Mouse (Mus musculus) layer of hippocampus, postnatal 10 days (tissue): ENCODE data around the gene Eif3f. TPM values are rescaled to one million over a fixed set of nuclear protein-coding genes. Genes with fewer than 3 reads are reported as not detected.

ENCODE experiments used
- DNase-seq, 2 experiments: peaks; one replicate each; pipeline ENCODE4 v3.0.0; 2021; ENCODE audit warnings: low spot score in 2 of 2
- total RNA-seq, 2 experiments: library from RNA; stranded (reverse); gene quantifications; 2 replicates each; pipeline ENCODE4 v1.2.3; 2021

The Eif3f gene
- total RNA-seq, 2 experiments from 2014 or later = 121 to 130 TPM

- peak; percentile 61 to 73 for DNase-seq
These were observed 32.6 kb downstream of the Eif3f start for GRCm38 (mm10) chr7:108966742-108967362.

- DNase-seq = no peak
These were observed 34.0 kb downstream of the Eif3f start for GRCm38 (mm10) chr7:108968201-108968600.

GRCm38 (mm10) chr7:108972273-108972672 is 38.1 kb downstream of the Eif3f start:
- DNase-seq = peak; percentile 50 to 55

- DNase-seq = no peak
These were observed 51.9 kb downstream of the Eif3f start for GRCm38 (mm10) chr7:108985934-108986708.

- no peak for DNase-seq
These were observed 57.0 kb downstream of the Eif3f start for GRCm38 (mm10) chr7:108991207-108991606.

Other genes starting within 250 kb of the Eif3f start
- gene Olfr512, start 221.1 kb upstream of the Eif3f start, total RNA-seq = not detected
- gene Olfr513, start 183.4 kb upstream of the Eif3f start, total RNA-seq = not detected
- not detected for gene Olfr514, start 108.4 kb upstream of the Eif3f start, total RNA-seq
- not detected for gene Olfr516, start 83.9 kb upstream of the Eif3f start, total RNA-seq
- gene Olfr517, start 62.0 kb upstream of the Eif3f start, total RNA-seq = not detected
- gene Olfr518, start 49.4 kb upstream of the Eif3f start, total RNA-seq = not detected
- not detected for gene Olfr519, start 40.0 kb upstream of the Eif3f start, total RNA-seq
- under 1 TPM; 0.29 to 0.43 TPM for gene Nlrp10, start 4.2 kb upstream of the Eif3f start, total RNA-seq
- 100 to 1,000 TPM; 162 to 173 TPM for gene Tub, start 15.9 kb downstream of the Eif3f start, total RNA-seq
- gene Ric3, start 148.9 kb downstream of the Eif3f start, total RNA-seq = 10 to 100 TPM; 47.3 to 52.1 TPM
- gene Lmo1, start 240.8 kb downstream of the Eif3f start, total RNA-seq = 10 to 100 TPM; 74.5 to 79.0 TPM